Mouse (Mus musculus): ENCODE measurements around the gene AU021092. TPM values are rescaled to one million over a fixed set of nuclear protein-coding genes. Genes with fewer than 3 reads are reported as not detected.
"Not testable (repeated sequence)": the region's sequence is repeated elsewhere in the genome, so short reads cannot be mapped to it uniquely, and the experiment has no call there.

Gene AU021092
- total RNA-seq (2021): 10 to 100 TPM; 26.8 to 27.7 TPM

DNA sequence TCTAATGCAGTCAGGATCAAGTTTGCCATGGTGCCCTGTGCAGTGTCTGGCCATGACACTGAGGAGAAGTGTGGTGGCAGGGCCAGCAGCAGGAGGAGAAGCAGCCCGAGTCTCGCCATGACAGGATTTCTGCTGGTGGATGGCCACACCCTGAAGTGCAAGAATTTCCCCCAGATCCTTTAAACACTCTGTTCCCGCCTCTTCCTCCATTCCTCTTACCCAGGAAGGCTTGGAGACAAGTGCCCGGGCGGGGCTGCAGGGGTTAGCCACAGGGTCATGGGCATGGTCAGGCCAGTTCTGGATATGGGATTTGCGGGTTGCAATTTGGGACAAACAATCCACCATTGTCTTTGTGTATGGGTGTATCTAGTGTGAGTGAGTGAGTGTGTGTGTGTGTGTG is at the start of gene AU021092:
Gene AU021092, minus strand, starts transcription at position 160 of the 400 bp plus-strand sequence.
- intact Hi-C loops (cut with DNase I): no loop called here
- no peak for DNase-seq

GRCm38 (mm10) chr16:5271411-5272035 is 49.4 kb upstream of the AU021092 start:
- no peak for DNase-seq
- intact Hi-C loops (cut with DNase I): no loop called here

DNA sequence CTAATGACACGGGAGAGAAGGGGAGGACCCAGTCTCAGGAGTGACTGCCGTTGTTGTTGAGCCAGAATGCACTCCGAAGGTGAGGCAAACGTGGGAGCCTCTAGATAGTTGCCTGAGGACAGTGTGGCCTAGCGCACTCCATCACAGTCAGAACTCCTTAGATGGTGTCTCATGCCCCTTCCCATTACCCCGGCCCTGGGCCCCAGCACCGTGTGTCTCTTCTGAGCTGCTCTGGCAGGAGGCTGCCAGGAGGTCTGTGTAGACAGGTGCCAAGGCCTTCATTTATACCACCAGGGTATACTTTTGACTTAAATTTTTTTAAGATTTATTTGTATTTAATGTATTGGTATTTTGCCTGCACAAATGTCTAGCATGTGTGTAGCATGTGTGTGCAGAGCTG is 41.8 kb upstream of the AU021092 start:
- intact Hi-C loops (cut with DNase I): no loop called here
- no peak for DNase-seq

- DNase-seq: no peak
- intact Hi-C loops (cut with DNase I): no loop called here
Measured at GRCm38 (mm10) chr16:5263156-5263555, 41.1 kb upstream of the AU021092 start.

- DNase-seq: peak; percentile 99
- intact Hi-C loops (cut with DNase I): loop anchor here (2.0 kb wide), 2 partner anchors 21 to 53 kb away; no protein-coding TSS in a partner anchor
Measured at GRCm38 (mm10) chr16:5255779-5256496, 33.8 kb upstream of the AU021092 start, which contains the start of gene Eef2kmt. Eef2kmt (minus strand) TSS chr16:5255983.

DNA sequence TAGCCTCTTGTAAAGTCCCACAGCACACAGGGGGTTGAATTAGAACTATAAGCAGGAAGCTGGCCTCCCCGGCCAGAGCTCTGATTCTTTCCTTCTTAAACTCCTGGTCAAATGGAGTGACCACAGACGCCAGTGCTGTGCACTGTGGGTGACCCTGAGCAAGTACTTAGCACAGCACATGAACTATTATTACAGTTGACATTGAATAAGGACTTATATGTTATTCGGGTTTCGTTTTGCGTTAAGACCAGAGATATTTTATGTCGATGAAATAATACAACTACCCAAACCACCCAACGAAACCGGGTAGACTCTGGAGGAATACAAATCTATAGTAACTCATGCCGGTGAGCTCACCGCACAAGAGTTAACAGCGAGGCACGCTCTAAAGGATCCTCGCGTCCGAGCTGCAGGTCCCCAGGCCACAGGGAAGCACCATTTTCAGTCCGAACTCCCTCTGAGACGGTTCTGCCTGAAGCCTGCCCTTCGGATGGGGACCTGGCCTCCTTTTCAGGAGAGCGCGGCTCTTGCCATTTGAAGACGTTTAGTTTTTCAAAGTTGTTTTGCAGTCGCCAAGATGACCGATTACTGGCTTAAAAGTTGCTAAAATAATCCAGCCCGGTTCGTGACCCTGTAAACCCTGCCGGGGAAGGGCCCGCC is 33.1 kb upstream of the AU021092 start:
- peak; percentile 23 for DNase-seq
- intact Hi-C loops (cut with DNase I): loop anchor here (2.0 kb wide), 2 partner anchors 20 to 52 kb away; no protein-coding TSS in a partner anchor

DNA sequence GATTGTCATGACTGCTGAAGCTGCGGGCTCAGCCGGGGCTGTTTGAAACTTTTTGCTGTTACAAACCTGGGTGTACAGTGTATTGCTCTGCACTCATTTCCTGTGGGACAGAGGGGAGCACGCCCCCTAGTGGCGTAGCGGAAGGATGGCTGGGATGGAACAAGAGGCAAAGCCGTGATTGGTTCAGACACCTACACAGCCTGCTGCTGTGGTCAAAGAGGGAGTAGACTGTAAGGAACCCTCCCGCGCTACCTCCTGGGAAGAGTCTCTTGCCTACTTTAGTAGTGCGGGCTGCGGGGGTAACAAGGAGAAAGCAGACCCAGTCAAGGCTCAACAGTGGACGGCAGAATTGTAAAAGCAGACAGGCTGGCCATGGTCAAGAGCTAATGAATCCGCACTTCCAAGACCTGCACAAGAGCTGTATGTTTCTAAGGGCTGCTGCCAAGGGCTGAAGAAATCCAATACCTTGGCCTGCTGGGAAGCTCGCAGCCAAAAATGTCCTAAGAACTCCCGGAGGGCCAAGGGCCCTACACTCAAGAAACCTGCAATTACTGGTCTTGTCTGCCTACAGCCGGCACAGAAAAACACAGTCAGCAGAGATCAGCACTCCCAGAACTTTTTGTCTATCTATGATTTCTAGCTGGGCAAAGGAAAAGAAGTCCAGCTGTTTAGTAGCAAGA is 32.4 kb upstream of the AU021092 start:
- intact Hi-C loops (cut with DNase I): loop anchor here (2.0 kb wide), 2 partner anchors 20 to 52 kb away; no protein-coding TSS in a partner anchor
- DNase-seq: peak; percentile 87 to 90

GRCm38 (mm10) chr16:5252260-5252659 is 30.2 kb upstream of the AU021092 start:
- intact Hi-C loops (cut with DNase I): no loop called here
- DNase-seq: no peak

DNA sequence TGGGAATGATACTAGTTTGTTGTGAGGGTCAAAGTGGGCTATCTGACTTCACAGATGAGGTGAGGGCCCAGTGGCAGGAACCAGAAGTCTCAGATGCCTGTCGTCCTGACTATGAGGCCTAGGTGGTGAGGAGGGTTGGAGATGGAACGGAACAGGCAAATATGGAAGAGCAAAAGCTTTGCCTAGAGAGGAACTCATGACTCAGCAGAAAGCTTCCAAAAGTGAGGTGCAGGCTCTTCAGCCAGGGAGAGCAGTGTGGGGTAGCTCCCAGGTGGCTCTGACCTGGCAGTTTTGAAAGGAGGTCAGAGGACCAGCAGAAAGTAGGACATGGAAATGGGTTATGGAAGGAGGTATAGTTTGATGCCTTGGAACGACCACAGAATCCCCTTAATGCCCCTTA is 28.8 kb upstream of the AU021092 start:
- intact Hi-C loops (cut with DNase I): no loop called here
- no peak for DNase-seq

- peak; percentile 73 to 83 for DNase-seq
- intact Hi-C loops (cut with DNase I): loop anchor here (1.0 kb wide), 1 partner anchor 42 kb away; no protein-coding TSS in a partner anchor
Measured at GRCm38 (mm10) chr16:5244411-5244810, 22.3 kb upstream of the AU021092 start.

DNA sequence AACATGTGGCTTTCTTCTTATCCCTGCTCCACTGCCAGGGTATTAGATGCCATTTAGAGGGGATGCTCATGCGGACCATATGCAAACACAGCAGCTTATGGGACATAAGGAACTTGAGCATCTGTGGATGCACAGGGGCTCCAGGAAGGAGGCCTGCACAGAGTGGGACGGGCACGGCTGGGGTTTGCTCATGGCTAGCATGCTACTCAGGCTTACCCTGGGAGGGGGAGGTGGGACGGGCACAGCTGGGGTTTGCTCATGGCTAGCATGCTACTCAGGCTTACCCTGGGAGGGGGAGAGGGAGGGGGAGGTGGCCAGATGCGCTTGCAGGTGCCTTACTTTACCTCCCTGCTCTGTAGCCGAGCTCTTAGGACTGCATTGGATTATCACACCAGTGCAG is 20.8 kb upstream of the AU021092 start:
- intact Hi-C loops (cut with DNase I): no loop called here

DNA sequence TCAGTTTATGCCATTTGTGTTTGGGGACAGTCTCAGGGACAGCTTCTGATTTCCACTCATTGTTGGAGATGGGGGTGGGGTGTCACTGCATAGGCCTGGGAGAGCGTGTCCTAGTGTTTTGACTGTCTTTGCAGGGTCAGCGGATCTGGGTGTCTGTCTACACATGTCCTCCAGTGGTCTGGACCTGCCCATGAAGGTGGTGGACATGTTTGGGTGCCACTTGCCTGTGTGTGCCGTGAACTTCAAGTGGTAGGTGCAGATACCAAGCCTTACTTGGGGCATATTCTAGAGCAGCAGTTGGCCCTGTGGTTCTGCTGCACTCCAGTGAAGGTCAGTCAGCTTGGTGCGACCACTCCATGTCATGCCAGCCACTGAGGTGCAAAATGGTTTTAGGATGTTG is 20.3 kb upstream of the AU021092 start:
- intact Hi-C loops (cut with DNase I): no loop called here
- no peak for DNase-seq

More for the DNA sequence above, 20.8 kb upstream of the AU021092 start:
- no peak for DNase-seq

GRCm38 (mm10) chr16:5233418-5234313 is 11.6 kb upstream of the AU021092 start, which contains the start of gene Alg1:
Alg1 (plus strand) TSS chr16:5233621.
- intact Hi-C loops (cut with DNase I): loop anchor here (2.0 kb wide), 1 partner anchor 21 kb away; the partner anchor contains the start of gene Eef2kmt
- peak; percentile 95 for DNase-seq

DNA sequence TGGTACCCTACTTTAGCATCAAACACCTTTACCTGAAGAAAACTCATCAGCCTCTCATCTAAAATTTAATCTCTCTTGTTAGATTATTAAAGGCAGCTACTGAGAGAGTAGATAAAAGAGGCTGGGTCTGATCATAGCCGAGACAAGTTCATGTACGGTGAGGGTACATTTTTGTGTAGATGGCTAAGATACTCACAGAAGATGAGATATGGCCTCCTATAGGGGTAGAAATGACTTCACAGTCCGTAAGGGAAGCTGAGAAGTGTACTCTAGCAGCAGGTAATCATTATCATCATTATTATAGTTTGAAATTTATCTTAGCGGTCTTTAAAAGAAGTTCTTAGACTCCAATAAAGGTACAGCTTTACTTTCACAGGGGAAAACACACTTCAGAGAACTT is 10.9 kb upstream of the AU021092 start:
- intact Hi-C loops (cut with DNase I): no loop called here
- DNase-seq: no peak

DNA sequence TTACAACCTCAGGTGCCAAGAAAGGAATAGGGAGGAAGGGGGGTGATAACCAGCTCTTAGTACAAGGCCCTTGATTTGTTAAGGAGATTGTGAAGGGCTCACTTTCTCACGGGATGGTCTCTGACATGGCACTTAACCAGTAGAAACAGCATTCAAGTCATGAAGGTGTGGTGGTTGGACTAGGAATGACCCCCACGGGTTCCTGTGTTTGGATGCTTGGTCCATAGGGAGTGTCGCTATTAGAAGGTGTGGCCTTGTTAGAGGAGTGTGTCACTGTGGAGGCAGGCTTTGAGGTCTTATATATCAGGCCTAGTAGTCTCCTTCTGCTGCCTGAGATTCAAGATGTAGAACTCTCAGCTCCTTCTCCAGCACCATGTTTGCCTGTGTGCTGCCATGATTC is 6.0 kb upstream of the AU021092 start:
- DNase-seq; intact Hi-C loops (cut with DNase I): not testable (repeated sequence)

- not testable (repeated sequence) for DNase-seq
Measured at GRCm38 (mm10) chr16:5227501-5227900, 5.4 kb upstream of the AU021092 start.

DNA sequence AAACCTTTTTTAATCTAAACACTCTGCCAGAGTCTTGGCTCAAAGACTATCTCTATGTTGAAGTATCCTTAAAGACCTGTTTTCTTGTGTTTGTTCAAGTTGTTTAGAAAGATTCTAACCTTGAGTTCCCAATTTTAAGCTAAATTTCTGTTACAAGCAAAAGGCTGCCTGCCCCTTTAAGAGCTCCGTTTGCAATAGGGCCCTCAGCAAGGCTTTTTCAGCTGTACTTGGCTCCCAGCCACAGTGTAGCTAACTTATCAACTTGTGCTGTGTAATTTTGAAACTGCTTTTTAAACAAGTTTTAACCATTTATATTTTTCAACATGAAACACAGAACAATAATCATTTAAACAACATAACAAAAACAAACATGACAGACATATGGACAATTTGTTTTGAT is 4.4 kb upstream of the AU021092 start:
- intact Hi-C loops (cut with DNase I): not testable (repeated sequence)

More at GRCm38 (mm10) chr16:5227501-5227900, 5.4 kb upstream of the AU021092 start:
- intact Hi-C loops (cut with DNase I): not testable (repeated sequence)

GRCm38 (mm10) chr16:5221403-5221802 is 696 bp downstream of the AU021092 start:
- peak in 1 of 2 experiments; percentile 16 for DNase-seq

More for the DNA sequence above, 4.4 kb upstream of the AU021092 start:
- DNase-seq: peak; percentile 47 to 48

GRCm38 (mm10) chr16:5217341-5218133 is 4.6 kb downstream of the AU021092 start:
- intact Hi-C loops (cut with DNase I): no loop called here
- no peak for DNase-seq

More at GRCm38 (mm10) chr16:5221403-5221802, 696 bp downstream of the AU021092 start:
- intact Hi-C loops (cut with DNase I): no loop called here
